In genomic region chr10:120475041-120475541, GRCm38 (mm10) we compare ENCODE assay signal across 8 mouse cellular contexts. TPM values are rescaled to one million over a fixed set of nuclear protein-coding genes. Genes with fewer than 3 reads are reported as not detected.
A peak's percentile ranks its signal among the peaks of the same experiment; 100 is the strongest.
DNase-seq lines count a peak whose midpoint lies in the region; ATAC-seq lines count a peak whose summit lies in the region.

No protein-coding gene starts in this region.

- peak overlapping the region; percentile 100 for H3K9ac ChIP-seq in embryonic facial prominence, embryonic 11.5 days (replicated peaks; ENCODE audit: low read length)
- peak overlapping the region; percentile 76 for H3K9ac ChIP-seq in liver, embryonic 12.5 days

- H3K9me3 ChIP-seq in embryonic facial prominence, embryonic 11.5 days (replicated peaks; ENCODE audit: control insufficient read depth, low read length), result no peaks in the 10 kb centered on the region
- no peaks in the 10 kb centered on the region for H3K9me3 ChIP-seq in hindbrain, embryonic 10.5 days
- no peaks in the 10 kb centered on the region for H3K9me3 ChIP-seq in liver, embryonic 12.5 days (replicated peaks)

- H3K27me3 ChIP-seq in embryonic facial prominence, embryonic 11.5 days (ENCODE audit: control insufficient read depth, insufficient read depth, low read length), result no peaks in the 10 kb centered on the region
- no peaks in the 10 kb centered on the region for H3K27me3 ChIP-seq in hindbrain, embryonic 10.5 days (ENCODE audit: insufficient read depth, poor library complexity, severe bottlenecking)
- peaks cover 63% of the 10 kb centered on the region for H3K27me3 ChIP-seq in liver, embryonic 12.5 days (replicated peaks)

- peak overlapping the region; percentile 97 for H3K27ac ChIP-seq in embryonic facial prominence, embryonic 11.5 days (replicated peaks; ENCODE audit: low read depth, low read length)
- H3K27ac ChIP-seq in hindbrain, embryonic 10.5 days, result peak overlapping the region; percentile 99
- peak overlapping the region; percentile 80 for H3K27ac ChIP-seq in liver, embryonic 12.5 days

- H3K4me2 ChIP-seq in embryonic facial prominence, embryonic 11.5 days (ENCODE audit: low read depth, low read length), result peak overlapping the region; percentile 94
- H3K4me2 ChIP-seq in liver, embryonic 12.5 days, result peak overlapping the region; percentile 79

- ATAC-seq in embryonic facial prominence, embryonic 11.5 days (replicated peaks; ENCODE audit: insufficient number of reproducible peaks, low FRiP score, low TSS enrichment, low read depth), result 0 out of 2 replicates have a peak, but pooled peaks have one; percentile 21
- no peak for ATAC-seq in liver, embryonic 12.5 days

- 0% methylated on average over 42 of the region's 45 CpGs for WGBS in embryonic facial prominence, embryonic 11.5 days
- under 1% methylated on average over 45 of the region's 45 CpGs for WGBS in hindbrain, embryonic 10.5 days
- under 1% methylated on average over 45 of the region's 45 CpGs for WGBS in liver, embryonic 12.5 days (ENCODE audit: insufficient replicate concordance)

- H3K4me3 ChIP-seq in embryonic facial prominence, embryonic 11.5 days (ENCODE audit: low read depth, low read length), result peak overlapping the region; percentile 97
- H3K4me3 ChIP-seq in hindbrain, embryonic 10.5 days, result peak overlapping the region; percentile 90
- H3K4me3 ChIP-seq in liver, embryonic 12.5 days, result peak overlapping the region; percentile 65

- no peaks in the 10 kb centered on the region for H3K36me3 ChIP-seq in embryonic facial prominence, embryonic 11.5 days (replicated peaks; ENCODE audit: control insufficient read depth, insufficient read depth, low read depth, low read length)
- H3K36me3 ChIP-seq in hindbrain, embryonic 10.5 days, result peaks cover 14% of the 10 kb centered on the region
- H3K36me3 ChIP-seq in liver, embryonic 12.5 days, result no peaks in the 10 kb centered on the region

- no peaks in the 10 kb centered on the region; the same call in none of the 2 replicates for H3K4me1 ChIP-seq in embryonic facial prominence, embryonic 11.5 days (ENCODE audit: control insufficient read depth, insufficient read depth, low read length)
- H3K4me1 ChIP-seq in hindbrain, embryonic 10.5 days (replicated peaks), result peaks cover 49% of the 10 kb centered on the region
- H3K4me1 ChIP-seq in liver, embryonic 12.5 days, result peaks cover 12% of the 10 kb centered on the region

- peak; percentile 20 for DNase-seq in kidney, adult 18-20 months
- DNase-seq in kidney, adult 11 months, result no peak
- peak; percentile 63 for DNase-seq in ES-CJ7 (ENCODE audit: low read depth, low spot score)
- peak; percentile 71 for DNase-seq in embryonic facial prominence, embryonic 11.5 days (ENCODE audit: low spot score)
- DNase-seq in hindbrain, embryonic 10.5 days (ENCODE audit: low spot score), result peak; percentile 69
- peak; percentile 69 for DNase-seq in retina, postnatal 1 day
- no peak for DNase-seq in natural killer cell, adult 2 months (ENCODE audit: low spot score in 2 of 2)

RNA-seq across cellular contexts. Expression of gene Hmga2, which starts 1.2 kb away (rescaled TPM):
- 99.0 and 113 TPM in 2 replicates for polyA plus RNA-seq in embryonic facial prominence, embryonic 11.5 days (2014; fragmentation: Nextera tagmentation; extraction: Ambion mirVana)
- polyA plus RNA-seq in hindbrain, embryonic 10.5 days (2016; fragmentation: Nextera tagmentation; extraction: Ambion mirVana), result 30.6 and 49.7 TPM in 2 replicates
- polyA plus RNA-seq in liver, embryonic 12.5 days (2016; fragmentation: Nextera tagmentation; extraction: Ambion mirVana), result 16.1 TPM in 2 replicates

Comparison
In these comparisons a context has a peak if more than half of its experiments do, and no peak if none do; other contexts are left out.
1. DNase-seq: peak in kidney, adult 18-20 months (single experiment), ES-CJ7 (single experiment), embryonic facial prominence, embryonic 11.5 days (single experiment), hindbrain, embryonic 10.5 days (single experiment) and retina, postnatal 1 day (single experiment); none in kidney, adult 11 months (single experiment) and natural killer cell, adult 2 months (0 of 2).
2. Peak in every context shown above with its lines, with median percentiles within 50 percentile points of each other: H3K27ac ChIP-seq and H3K4me3 ChIP-seq.